Mouse (Mus musculus) liver, embryonic 14.5 days (tissue): ENCODE measurements at regions not wholly inside any gene's neighbourhood (a gene's known extent, or its start where the extent isn't known, plus 50 kb on each side); places are given as distances from the start of the nearest gene placed in this dataset.

Experiments used
- ATAC-seq: fragments of 200-750 bp; cut with Nextera tagmentation; 2 replicates; pipeline ENCODE4 v1.8.0; 2017; ENCODE audit warnings: moderate number of reproducible peaks, mild to moderate bottlenecking, moderate library complexity; ENCODE audit not compliant: insufficient read depth
- DNase-seq, 3 experiments: peaks; one replicate each; pipeline ENCODE4 v3.0.0-alpha.2; 2012 to 2013; ENCODE audit warnings: low read depth in 3 of 3, low spot score in 3 of 3
- H3K27ac ChIP-seq: fragments of 300-500 bp; sonication (generic); 2 replicates; pipeline ENCODE4 v1.5.1; 2014; ENCODE audit warnings: moderate library complexity, mild to moderate bottlenecking, control low read depth, inconsistent platforms
- H3K27me3 ChIP-seq: fragments of 300-500 bp; sonication (generic); 2 replicates; pipeline ENCODE4 v1.6.1; 2014; ENCODE audit warnings: mild to moderate bottlenecking, low read length, moderate library complexity; ENCODE audit not compliant: control insufficient read depth, insufficient read depth
- H3K36me3 ChIP-seq: fragments of 300-500 bp; sonication (generic); replicated peaks from 2 replicates; pipeline ENCODE4 v1.6.1; 2014; ENCODE audit warnings: low read depth; ENCODE audit not compliant: control insufficient read depth, insufficient read depth
- H3K4me1 ChIP-seq, 2 experiments: fragments of 200-500 bp in 1 of 2; fragments of 300-500 bp in 1 of 2; sonication (generic) in 1 of 2; replicated peaks; 2 replicates each; pipeline ENCODE4 v1.6.1; 2012 to 2014; ENCODE audit warnings: antibody characterized with exemption in 1 of 2, inconsistent platforms in 1 of 2, low read length in 1 of 2; ENCODE audit not compliant: control insufficient read depth in 2 of 2, insufficient read depth in 2 of 2
- H3K4me2 ChIP-seq: fragments of 300-500 bp; sonication (generic); 2 replicates; pipeline ENCODE4 v1.6.1; 2014; ENCODE audit warnings: low read depth, mild to moderate bottlenecking, control low read depth, moderate library complexity
- H3K4me3 ChIP-seq, 2 experiments: fragments of 200-500 bp in 1 of 2; fragments of 300-500 bp in 1 of 2; sonication (generic) in 1 of 2; 2 replicates each; pipeline ENCODE4 v1.5.1; 2012 to 2014; ENCODE audit warnings: low read depth in 2 of 2, low read length in 2 of 2, mild to moderate bottlenecking in 2 of 2, control low read depth in 1 of 2, inconsistent platforms in 1 of 2, moderate library complexity in 1 of 2; ENCODE audit not compliant: insufficient read depth in 1 of 2
- H3K9ac ChIP-seq: fragments of 300-500 bp; sonication (generic); replicated peaks from 2 replicates; pipeline ENCODE4 v1.6.1; 2014; ENCODE audit warnings: mild to moderate bottlenecking, control low read depth, moderate library complexity
- H3K9me3 ChIP-seq: fragments of 300-500 bp; sonication (generic); 2 replicates; pipeline ENCODE4 v1.6.1; 2016; ENCODE audit warnings: low read length, mixed read lengths; ENCODE audit not compliant: control insufficient read depth
- CTCF ChIP-seq: IDR thresholded peaks from 2 replicates; pipeline ENCODE4 v1.5.1; 2016; ENCODE audit warnings: antibody characterized with exemption, low read depth, control low read depth
- EP300 ChIP-seq: IDR thresholded peaks from 2 replicates; pipeline ENCODE4 v1.6.1; 2016; ENCODE audit warnings: antibody characterized with exemption, low read depth
- WGBS: fragments of 180-500 bp; shearing (Covaris S2); extraction: QIAGEN DNeasy Blood & Tissue Kit; methylation state at CpG from one replicate; pipeline ENCODE4 v1.1.7; 2014; ENCODE audit not compliant: insufficient replicate concordance; 5-methylcytosine and 5-hydroxymethylcytosine counted together

GRCm38 (mm10) chr13:44147841-44148240, 363.3 kb downstream of the Cd83 start:
- no peak for TF ChIP-seq EP300
- no peak for TF ChIP-seq CTCF
- no peak overlapping the region for H3K4me3 ChIP-seq
- H3K27ac ChIP-seq = no peak overlapping the region
- DNase-seq (no peak), ATAC-seq (no peak)
- no peaks in the 10 kb centered on the region for H3K9me3 ChIP-seq
- H3K27me3 ChIP-seq = no peaks in the 10 kb centered on the region
- H3K4me2 ChIP-seq = no peak overlapping the region
- H3K36me3 ChIP-seq = no peaks in the 10 kb centered on the region
- H3K4me1 ChIP-seq = no peaks in the 10 kb centered on the region
- H3K9ac ChIP-seq = no peak overlapping the region
- WGBS = 53% methylated on average over 5 of the region's 5 CpGs

GRCm38 (mm10) chr13:44149499-44149898, 364.9 kb downstream of the Cd83 start:
- WGBS = 16% methylated on average over 3 of the region's 3 CpGs
- no peak for ATAC-seq

GRCm38 (mm10) chr13:44151526-44151925, 367.0 kb downstream of the Cd83 start:
- H3K27me3 ChIP-seq = no peaks in the 10 kb centered on the region
- no peaks in the 10 kb centered on the region for H3K4me1 ChIP-seq
- H3K4me3 ChIP-seq = no peak overlapping the region
- WGBS = 58% methylated on average over 6 of the region's 6 CpGs
- H3K4me2 ChIP-seq = no peak overlapping the region
- H3K9ac ChIP-seq = no peak overlapping the region
- no peak for TF ChIP-seq EP300
- no peak for ATAC-seq
- DNase-seq = no peak
- H3K36me3 ChIP-seq = no peaks in the 10 kb centered on the region
- H3K9me3 ChIP-seq = no peaks in the 10 kb centered on the region
- no peak overlapping the region for H3K27ac ChIP-seq

More at GRCm38 (mm10) chr13:44149499-44149898, 364.9 kb downstream of the Cd83 start:
- TF ChIP-seq EP300 (no peak), CTCF (no peak)
- H3K27ac ChIP-seq = no peak overlapping the region
- H3K4me2 ChIP-seq = no peak overlapping the region
- no peaks in the 10 kb centered on the region for H3K36me3 ChIP-seq
- H3K4me1 ChIP-seq = no peaks in the 10 kb centered on the region
- no peak overlapping the region for H3K4me3 ChIP-seq
- no peaks in the 10 kb centered on the region for H3K9me3 ChIP-seq
- DNase-seq = no peak
- no peak overlapping the region for H3K9ac ChIP-seq
- H3K27me3 ChIP-seq = no peaks in the 10 kb centered on the region

GRCm38 (mm10) chr13:44152806-44153613, 368.4 kb downstream of the Cd83 start:
- no peaks in the 10 kb centered on the region for H3K4me1 ChIP-seq
- H3K9ac ChIP-seq = no peak overlapping the region
- H3K4me2 ChIP-seq = no peak overlapping the region
- WGBS = 31% methylated on average over 10 of the region's 10 CpGs
- TF ChIP-seq CTCF = no peak
- TF ChIP-seq EP300 = no peak
- no peaks in the 10 kb centered on the region for H3K9me3 ChIP-seq
- H3K4me3 ChIP-seq = no peak overlapping the region
- ATAC-seq (no peak), DNase-seq (no peak)
- no peaks in the 10 kb centered on the region for H3K36me3 ChIP-seq
- no peak overlapping the region for H3K27ac ChIP-seq
- no peaks in the 10 kb centered on the region for H3K27me3 ChIP-seq

GRCm38 (mm10) chr13:44153784-44154183, 369.2 kb downstream of the Cd83 start:
- Histone ChIP-seq H3K4me3 (no peak overlapping the region), H3K27ac (no peak overlapping the region), H3K36me3 (no peaks in the 10 kb centered on the region), H3K9me3 (no peaks in the 10 kb centered on the region), H3K4me2 (no peak overlapping the region), H3K9ac (no peak overlapping the region), H3K27me3 (no peaks in the 10 kb centered on the region), H3K4me1 (no peaks in the 10 kb centered on the region)
- TF ChIP-seq CTCF (peak; percentile 52), EP300 (no peak)
- DNase-seq = no peak
- 84% methylated on average over 5 of the region's 5 CpGs for WGBS
- ATAC-seq = no peak
